Mouse (Mus musculus) cortical plate, adult 2 months (tissue): ENCODE results near the gene Lifr.

Source experiments
- CTCF ChIP-seq: fragments of 200-500 bp; IDR thresholded peaks from 2 replicates; pipeline ENCODE4 v1.5.1; 2011; ENCODE audit warnings: mild to moderate bottlenecking, control low read depth, low read length; ENCODE audit not compliant: insufficient read depth; ENCODE audit errors: extremely low read depth
- POLR2A ChIP-seq: fragments of 200-500 bp; IDR thresholded peaks from 2 replicates; pipeline ENCODE4 v1.6.1; 2011; ENCODE audit warnings: mild to moderate bottlenecking, low read length, control low read depth; ENCODE audit not compliant: insufficient read depth; ENCODE audit errors: extremely low read depth

DNA sequence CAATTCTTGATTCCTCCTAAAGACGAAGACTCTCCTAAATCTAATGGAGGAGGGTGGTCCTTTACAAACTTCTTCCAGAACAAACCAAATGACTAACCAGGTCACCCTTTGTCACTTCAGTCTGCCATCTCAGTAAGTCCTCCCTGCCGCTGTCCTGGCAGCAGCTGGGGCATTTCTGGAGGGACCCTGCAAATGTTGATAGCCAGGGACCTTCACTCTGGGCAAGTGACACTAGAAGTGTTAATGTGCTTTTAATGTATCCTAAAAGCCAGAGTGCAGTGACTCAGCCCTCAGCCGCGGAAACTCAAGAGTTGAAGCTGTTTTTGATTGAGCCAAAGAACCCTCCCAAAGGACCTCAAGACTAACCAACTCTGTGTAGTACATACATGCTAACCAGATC, 100.7 kb downstream of the Lifr start:
- TF ChIP-seq CTCF (no peak), POLR2A (no peak)
